Mouse (Mus musculus) kidney, adult 9 months (tissue): ENCODE data around the gene Tex12.

Source experiments
- DNase-seq: peaks from one replicate; pipeline ENCODE4 v3.0.0; 2022

Gene Tex12

DNA sequence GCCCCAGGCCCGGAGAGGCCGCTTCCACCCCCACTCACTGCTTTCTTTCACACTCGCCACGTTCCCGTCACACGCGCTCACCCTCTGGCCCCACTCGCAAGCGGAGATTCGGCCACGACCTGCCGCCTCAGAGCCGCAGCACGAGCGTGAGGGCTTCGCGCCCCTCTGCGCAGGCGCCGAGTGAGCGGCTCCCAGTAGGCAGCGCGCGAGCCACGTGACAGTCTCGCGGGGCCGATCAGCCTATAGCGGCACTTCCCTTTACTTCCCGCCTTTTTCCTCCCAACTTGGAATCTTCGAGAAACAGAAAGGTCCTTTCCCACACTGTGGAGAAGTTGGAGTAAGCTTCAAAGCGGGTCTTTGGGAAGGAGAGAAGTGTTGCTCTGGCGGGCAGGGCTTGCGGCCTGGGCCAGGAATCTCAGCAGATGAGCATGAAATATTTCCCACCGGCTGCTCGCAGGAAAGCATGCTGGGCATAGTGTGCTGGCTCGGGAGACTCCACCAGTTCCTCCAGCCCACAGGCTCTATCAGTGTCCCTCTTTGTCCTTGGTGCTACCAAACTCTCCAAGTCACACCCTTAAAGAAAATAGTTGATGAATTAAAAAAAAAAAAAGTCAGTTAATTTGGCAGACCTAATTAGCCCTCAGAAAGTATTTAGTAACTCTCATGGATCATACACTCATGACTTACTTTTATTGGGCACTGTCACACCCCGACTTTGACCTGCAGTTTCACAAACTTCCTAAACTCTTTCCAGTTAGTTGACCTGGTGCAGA, at the start of gene Tex12:
Gene Tex12, minus strand, starts transcription at position 181 of the 773 bp plus-strand sequence.
- DNase-seq, result peak; percentile 40

DNA sequence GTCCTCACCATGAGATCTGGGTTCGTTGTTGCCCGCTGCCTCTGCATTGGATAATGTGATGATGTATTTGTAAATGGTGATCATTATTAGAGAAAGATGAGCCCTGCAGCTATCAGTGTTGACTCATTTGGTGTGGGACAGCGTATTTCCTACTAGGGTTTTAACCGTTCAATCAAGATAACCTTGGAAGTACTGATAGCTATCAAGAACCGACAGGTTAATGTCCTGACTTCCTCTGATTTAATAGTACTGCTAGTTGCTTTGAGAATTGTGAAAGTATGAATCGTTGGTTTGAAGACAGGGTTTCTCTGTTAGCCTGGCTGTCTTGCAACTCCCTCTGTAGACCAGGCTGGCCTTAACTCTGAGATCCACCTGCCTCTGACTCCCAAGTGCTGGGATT, 43.2 kb upstream of the Tex12 start:
- DNase-seq, result no peak

GRCm38 (mm10) chr9:50603998-50604324, 42.8 kb upstream of the Tex12 start:
- DNase-seq, result no peak

GRCm38 (mm10) chr9:50603189-50603997, 42.3 kb upstream of the Tex12 start, which contains the start of the genes Sdhd and Timm8b:
Gene Sdhd, minus strand, starts transcription at chr9:50603812.
Gene Timm8b, plus strand, starts transcription at chr9:50603910.
- peak; percentile 98 for DNase-seq

DNA sequence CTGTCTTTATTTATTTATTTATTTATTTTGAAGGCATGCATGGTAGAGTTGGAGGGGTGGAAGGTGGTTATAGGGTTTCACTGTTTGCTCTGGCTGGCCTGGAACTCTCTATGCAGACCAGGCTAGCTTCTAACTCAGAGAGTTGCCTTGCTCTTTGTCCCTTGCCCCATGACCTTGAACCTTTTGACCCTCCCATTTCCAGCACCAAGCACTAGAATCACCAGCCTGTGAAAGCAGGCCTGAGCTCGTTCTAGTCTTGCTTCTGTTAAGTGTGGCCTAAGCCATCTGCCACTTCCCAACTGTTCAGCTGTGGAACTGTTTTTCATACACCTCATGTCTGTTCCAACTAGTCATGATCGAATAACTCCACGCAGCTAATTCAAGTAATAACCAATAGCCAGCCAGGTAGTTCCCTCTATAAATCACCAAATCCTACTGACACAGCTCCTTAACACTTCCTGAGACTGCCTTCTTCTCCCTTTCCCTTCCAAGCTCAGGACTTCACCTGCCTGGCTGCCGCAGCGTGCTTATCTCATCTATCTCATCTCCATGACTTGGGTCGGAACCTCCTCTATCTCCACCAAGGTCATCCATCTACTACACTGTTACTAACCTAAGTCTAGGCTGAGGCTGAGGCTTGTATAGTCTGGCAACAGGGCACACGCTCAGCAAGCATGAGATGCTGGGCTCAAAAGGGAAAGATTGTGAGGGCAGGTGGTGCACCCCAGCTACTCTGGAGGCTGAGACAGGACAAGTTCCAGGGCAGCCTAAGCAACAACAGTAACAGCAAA, 41.1 kb upstream of the Tex12 start:
- DNase-seq, result peak; percentile 36

DNA sequence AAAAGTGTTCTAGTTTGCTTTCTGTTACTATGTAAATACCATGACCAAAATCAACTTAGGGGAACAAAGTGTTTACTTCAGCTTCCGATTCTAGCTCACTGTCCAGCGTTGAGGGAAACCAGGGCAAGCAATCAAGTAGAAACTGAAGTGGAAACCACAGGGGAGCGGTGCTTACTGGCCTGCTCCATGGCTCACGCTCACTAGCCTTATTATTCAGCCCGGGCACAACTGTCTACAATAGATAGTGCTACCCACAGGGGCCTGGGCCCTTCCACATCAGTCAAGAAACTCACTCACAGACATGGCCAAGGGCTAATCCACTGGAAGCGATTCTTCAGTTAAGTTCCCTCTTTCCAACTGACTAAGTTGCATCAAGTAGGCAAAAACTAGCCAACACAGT, 40.4 kb upstream of the Tex12 start:
- DNase-seq, result no peak

DNA sequence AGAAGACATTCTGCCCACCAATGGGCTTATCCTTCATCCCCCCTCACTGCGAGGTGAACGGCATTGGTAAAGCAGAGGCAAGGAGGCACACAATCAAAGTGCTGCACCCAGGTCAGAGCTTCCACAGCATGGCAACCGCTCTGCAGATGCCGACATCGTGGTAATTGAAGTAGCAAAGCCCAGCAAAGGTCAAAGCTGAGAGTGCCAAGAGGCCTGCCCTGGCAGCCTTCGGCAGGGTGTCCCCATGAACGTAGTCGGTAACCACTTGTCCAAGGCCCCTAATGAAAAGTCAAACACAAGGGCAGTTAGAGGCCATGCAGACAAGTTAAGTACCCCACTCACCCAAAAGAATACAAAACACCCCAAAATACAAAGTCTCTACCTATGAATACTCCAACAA, 35.8 kb upstream of the Tex12 start:
- no peak for DNase-seq

GRCm38 (mm10) chr9:50594794-50595417, 33.8 kb upstream of the Tex12 start:
- peak; percentile 61 for DNase-seq

- DNase-seq, result peak; percentile 40
Measured at GRCm38 (mm10) chr9:50593544-50593943, 32.4 kb upstream of the Tex12 start.

GRCm38 (mm10) chr9:50592955-50593354, 31.8 kb upstream of the Tex12 start:
- no peak for DNase-seq

- DNase-seq, result no peak
Measured at GRCm38 (mm10) chr9:50590856-50591518, 29.9 kb upstream of the Tex12 start.

GRCm38 (mm10) chr9:50586955-50587354, 25.8 kb upstream of the Tex12 start:
- no peak for DNase-seq

DNA sequence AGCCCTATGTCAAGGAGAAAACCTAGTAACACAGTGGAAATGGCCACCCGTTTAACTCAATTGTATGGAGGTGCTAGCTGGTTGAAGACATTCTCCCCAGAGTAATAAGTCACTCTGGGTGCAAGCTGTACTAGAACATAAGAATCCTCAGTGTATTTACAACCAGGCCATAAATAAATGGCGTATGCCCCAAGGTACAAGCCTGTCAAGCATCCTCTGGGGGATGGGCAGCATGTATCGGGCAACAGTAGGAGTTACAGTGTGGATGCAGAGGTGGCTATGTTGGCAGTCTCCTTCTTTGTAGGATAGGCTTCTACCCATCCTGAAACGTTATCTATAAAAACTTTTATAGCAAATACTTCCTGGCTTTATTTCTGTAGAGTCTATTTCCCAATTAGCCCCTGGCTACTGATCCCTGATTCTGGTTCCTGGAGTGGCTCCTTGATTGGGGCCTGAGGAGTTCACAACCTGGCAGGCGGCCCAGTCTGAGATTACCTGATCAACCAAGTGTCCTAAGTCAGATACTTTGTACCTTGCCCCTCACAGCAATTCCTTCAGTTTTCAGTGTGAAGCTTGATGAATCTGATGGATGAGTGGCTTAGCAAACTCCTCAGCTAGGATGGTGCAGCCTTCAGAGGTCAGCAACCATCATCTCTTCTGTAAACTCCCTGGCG, 24.2 kb upstream of the Tex12 start:
- DNase-seq, result peak; percentile 91

DNA sequence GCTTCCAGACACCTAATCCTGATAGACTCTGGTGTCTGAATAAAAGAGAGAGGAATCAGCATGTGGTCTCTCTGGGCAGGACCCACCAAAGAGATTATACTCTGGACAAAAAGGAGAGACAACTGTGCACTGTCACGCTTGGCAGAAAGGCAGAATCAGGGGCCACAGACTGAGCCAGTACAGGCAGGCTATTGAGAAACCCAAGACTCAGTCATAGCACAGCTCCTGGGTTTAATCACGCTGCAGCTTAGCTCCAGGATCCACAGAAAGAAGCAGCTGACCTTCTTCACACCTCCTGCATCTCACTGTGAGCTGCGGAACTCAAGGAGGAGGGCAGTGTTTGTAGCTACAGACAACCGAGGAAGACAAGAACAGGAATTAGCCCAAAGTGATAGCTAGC, 19.2 kb upstream of the Tex12 start:
- no peak for DNase-seq

DNA sequence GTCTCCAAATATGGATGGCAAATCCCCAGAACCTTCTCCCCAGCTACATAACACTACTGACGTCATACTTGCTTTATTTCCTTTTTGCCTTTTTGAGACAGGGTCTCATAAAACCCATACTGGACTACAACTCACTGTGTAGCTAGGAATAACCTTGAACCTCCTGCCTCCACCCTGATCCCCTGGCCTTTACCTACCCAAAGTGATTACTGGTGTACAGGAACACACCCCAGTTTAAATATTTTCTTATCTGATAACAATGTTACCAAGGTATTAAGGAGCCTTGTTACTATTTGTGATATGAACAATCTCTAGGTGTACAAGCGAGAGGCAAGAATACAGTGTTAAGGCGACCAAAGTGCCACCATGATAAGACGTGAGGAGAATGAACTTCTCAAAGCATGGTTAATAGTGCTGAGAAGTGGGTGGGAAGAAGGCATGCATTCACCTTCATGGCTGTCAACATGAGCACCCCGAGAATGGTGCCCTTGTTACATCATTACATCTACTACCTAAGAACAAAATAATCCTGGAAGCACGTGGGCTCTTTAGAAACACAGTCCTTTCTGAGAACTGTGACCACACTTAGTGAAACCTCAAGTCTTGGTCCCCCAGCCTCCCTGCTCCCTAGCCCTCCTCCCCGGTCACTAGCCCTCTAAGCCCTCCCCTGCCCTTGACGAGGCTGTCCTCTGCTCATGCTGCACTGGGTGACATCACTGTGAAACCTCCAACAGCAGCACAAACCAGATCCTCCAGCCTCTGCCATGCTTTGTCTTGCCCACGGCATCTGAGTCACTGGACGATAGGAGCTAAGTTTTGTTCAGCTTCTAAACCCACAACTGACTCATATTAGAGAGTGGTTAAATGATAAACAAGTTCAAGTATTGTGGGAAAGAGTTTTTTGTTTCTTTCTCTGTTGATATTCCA, 8.7 kb upstream of the Tex12 start:
- DNase-seq, result no peak

DNA sequence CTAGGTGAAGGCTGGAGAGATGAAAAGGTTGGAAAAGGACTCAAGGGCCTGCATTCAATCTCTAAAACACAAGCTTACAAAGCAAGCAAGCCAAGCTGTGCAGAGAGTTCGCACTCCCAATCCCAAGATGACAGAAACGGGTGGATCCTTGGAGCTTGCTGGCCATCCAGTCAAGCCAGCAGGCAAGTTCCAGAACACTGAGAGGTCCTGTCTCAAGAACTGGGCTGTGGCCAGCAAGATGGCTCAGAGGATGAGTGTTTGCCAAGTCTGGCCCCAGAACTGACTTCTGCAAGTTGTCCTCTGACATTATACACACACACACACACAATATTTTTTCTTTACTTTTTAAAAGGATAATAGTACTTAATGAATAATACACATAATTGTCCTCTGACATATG, 6.8 kb upstream of the Tex12 start:
- DNase-seq, result no peak

- no peak for DNase-seq
Measured at GRCm38 (mm10) chr9:50567372-50567771, 6.2 kb upstream of the Tex12 start.

DNA sequence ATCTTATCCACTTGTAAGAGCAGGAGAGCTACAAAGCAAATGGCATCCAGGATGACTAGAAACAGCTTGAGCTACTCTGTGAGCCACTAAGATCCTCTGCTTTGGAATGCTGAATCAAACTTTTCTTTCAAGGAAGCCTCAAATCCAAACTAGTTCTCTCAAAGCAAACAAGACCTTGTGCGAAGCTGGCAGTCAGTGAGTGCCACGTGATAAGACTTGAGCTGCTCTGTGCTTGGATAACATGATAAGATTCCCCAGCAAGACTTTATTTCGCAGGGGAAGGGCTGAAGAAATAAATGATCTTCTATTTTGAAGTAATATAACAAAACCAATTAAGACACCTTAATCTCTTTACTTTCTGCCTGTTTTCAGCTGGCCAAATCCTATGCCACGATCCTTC, 4.8 kb upstream of the Tex12 start:
- no peak for DNase-seq

GRCm38 (mm10) chr9:50565173-50565572, 4.0 kb upstream of the Tex12 start:
- no peak for DNase-seq

DNA sequence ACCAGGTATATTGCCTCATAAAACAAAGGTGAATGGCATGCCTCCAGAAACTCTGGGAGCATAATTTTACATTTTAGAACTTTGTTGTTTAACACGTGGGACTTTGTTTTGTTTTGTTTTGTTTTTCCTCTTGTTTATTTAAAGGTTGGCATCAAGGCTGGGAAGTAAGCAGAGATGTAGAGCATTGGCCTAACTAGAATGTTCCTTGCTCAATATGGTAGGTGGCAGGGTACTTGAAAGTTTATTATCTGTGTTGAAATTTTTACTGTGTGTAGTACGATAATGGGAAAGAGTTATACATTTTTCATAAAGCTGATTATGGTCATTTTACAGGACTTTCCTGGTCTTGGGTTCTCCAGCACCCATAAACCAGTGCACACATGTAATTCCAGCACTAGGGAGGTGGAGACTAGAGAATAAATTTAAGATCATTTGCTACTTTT, 814 bp upstream of the Tex12 start:
- DNase-seq, result no peak

- peak; percentile 89 for DNase-seq
Measured at GRCm38 (mm10) chr9:50555094-50555446, 6.1 kb downstream of the Tex12 start, which contains the start of gene Bco2. Gene Bco2, minus strand, starts transcription at chr9:50555181.
